Mouse (Mus musculus) erythroblast, embryonic 14.5 days (primary cell): ENCODE data around the gene Aak1. TPM values are rescaled to one million over a fixed set of nuclear protein-coding genes. Genes with fewer than 3 reads are reported as not detected.
"Not testable (repeated sequence)": the region's sequence is repeated elsewhere in the genome, so short reads cannot be mapped to it uniquely, and the experiment has no call there.

Source experiments
- H3K27me3 ChIP-seq: 2 replicates; pipeline ENCODE4 v1.6.1; 2012; ENCODE audit warnings: inconsistent platforms; ENCODE audit not compliant: control insufficient read depth
- H3K36me3 ChIP-seq: 2 replicates; pipeline ENCODE4 v1.6.1; 2012; ENCODE audit warnings: mild to moderate bottlenecking, inconsistent platforms; ENCODE audit not compliant: control insufficient read depth
- H3K4me1 ChIP-seq: 2 replicates; pipeline ENCODE4 v1.6.1; 2012; ENCODE audit warnings: inconsistent platforms; ENCODE audit not compliant: control insufficient read depth
- H3K4me3 ChIP-seq: replicated peaks from 2 replicates; pipeline ENCODE3; 2012; ENCODE audit warnings: moderate library complexity, mild to moderate bottlenecking, inconsistent platforms
- H3K9me3 ChIP-seq: 2 replicates; pipeline ENCODE4 v1.6.1; 2012; ENCODE audit warnings: low read length, inconsistent platforms, mixed read lengths; ENCODE audit not compliant: control insufficient read depth
- GATA1 ChIP-seq: IDR thresholded peaks from 2 replicates; pipeline ENCODE4 v1.6.1; 2012; ENCODE audit warnings: low read length, inconsistent platforms, mixed read lengths
- TAL1 ChIP-seq: IDR thresholded peaks from 3 replicates; pipeline ENCODE4 v1.6.1; 2012; ENCODE audit warnings: low read length, inconsistent platforms, mixed read lengths
- polyA plus RNA-seq: library from polyadenylated mRNA; stranded (reverse); fragments of >175 nt; gene quantifications from 2 replicates; pipeline ENCODE4 v1.2.3, GENCODE M21; 2012

Gene Aak1
- polyA plus RNA-seq, 1 experiment, result 0.71 TPM

- H3K27me3 ChIP-seq, result no peaks in the 10 kb centered on the region
- peaks cover 6% of the 10 kb centered on the region for H3K36me3 ChIP-seq
- no peaks in the 10 kb centered on the region for H3K9me3 ChIP-seq
- H3K4me1 ChIP-seq, result peaks cover 37% of the 10 kb centered on the region
- no peak for TF ChIP-seq GATA1
- TF ChIP-seq TAL1, result no peak
- H3K4me3 ChIP-seq, result peak within 1 kb of the TSS; percentile 78
These were observed 159.6 kb downstream of the Aak1 start, which contains the start of gene Nfu1 for GRCm38 (mm10) chr6:87008887-87009286. TSS of gene Nfu1 (plus strand) at chr6:87009236.

- Histone ChIP-seq H3K9me3 (no peaks in the 10 kb centered on the region), H3K27me3 (no peaks in the 10 kb centered on the region), H3K36me3 (peaks cover 11% of the 10 kb centered on the region), H3K4me3 (peak overlapping the region; percentile 78), H3K4me1 (peaks cover 37% of the 10 kb centered on the region)
- TF ChIP-seq TAL1, result no peak
- TF ChIP-seq GATA1, result no peak
These were observed 160.5 kb downstream of the Aak1 start for GRCm38 (mm10) chr6:87009692-87010328.

- Histone ChIP-seq H3K9me3 (peaks cover 8% of the 10 kb centered on the region), H3K27me3 (no peaks in the 10 kb centered on the region), H3K36me3 (peaks cover 64% of the 10 kb centered on the region), H3K4me3 (no peak overlapping the region), H3K4me1 (peaks cover 10% of the 10 kb centered on the region)
- TF ChIP-seq TAL1 (no peak), GATA1 (no peak)
These were observed 167.6 kb downstream of the Aak1 start for GRCm38 (mm10) chr6:87016916-87017315.

- no peak for TF ChIP-seq TAL1
- TF ChIP-seq GATA1, result no peak
- H3K4me1 ChIP-seq, result no peaks in the 10 kb centered on the region
- H3K27me3 ChIP-seq, result no peaks in the 10 kb centered on the region
- peaks cover 8% of the 10 kb centered on the region for H3K9me3 ChIP-seq
- no peak overlapping the region for H3K4me3 ChIP-seq
- peaks cover 71% of the 10 kb centered on the region for H3K36me3 ChIP-seq
These were observed 169.6 kb downstream of the Aak1 start for GRCm38 (mm10) chr6:87018874-87019273.

GRCm38 (mm10) chr6:87021791-87022190 lies 172.5 kb downstream of the Aak1 start:
- Histone ChIP-seq H3K4me3 (no peak overlapping the region), H3K36me3 (peaks cover 74% of the 10 kb centered on the region), H3K27me3 (no peaks in the 10 kb centered on the region), H3K4me1 (peaks cover under 1% of the 10 kb centered on the region), H3K9me3 (peaks cover 8% of the 10 kb centered on the region)
- TF ChIP-seq GATA1 (no peak), TAL1 (no peak)

GRCm38 (mm10) chr6:87026980-87027379 lies 177.7 kb downstream of the Aak1 start:
- H3K4me1 ChIP-seq, result peaks cover 3% of the 10 kb centered on the region
- no peak overlapping the region for H3K4me3 ChIP-seq
- no peak for TF ChIP-seq GATA1
- no peak for TF ChIP-seq TAL1
- H3K9me3 ChIP-seq, result no peaks in the 10 kb centered on the region
- H3K27me3 ChIP-seq, result no peaks in the 10 kb centered on the region
- H3K36me3 ChIP-seq, result peaks cover 45% of the 10 kb centered on the region

GRCm38 (mm10) chr6:87028881-87029280 lies 179.6 kb downstream of the Aak1 start:
- Histone ChIP-seq H3K4me1 (peaks cover 3% of the 10 kb centered on the region), H3K27me3 (no peaks in the 10 kb centered on the region), H3K36me3 (peaks cover 32% of the 10 kb centered on the region), H3K9me3 (no peaks in the 10 kb centered on the region), H3K4me3 (no peak overlapping the region)
- TF ChIP-seq GATA1 (no peak), TAL1 (no peak)

- H3K4me1 ChIP-seq, H3K27me3 ChIP-seq, H3K4me3 ChIP-seq, H3K9me3 ChIP-seq: not testable (repeated sequence)
- peaks cover 16% of the 10 kb centered on the region for H3K36me3 ChIP-seq
These were observed 182.0 kb downstream of the Aak1 start for GRCm38 (mm10) chr6:87031310-87031709.

GRCm38 (mm10) chr6:87032401-87032800 lies 183.1 kb downstream of the Aak1 start:
- TF ChIP-seq TAL1, result no peak
- TF ChIP-seq GATA1, result no peak
- H3K27me3 ChIP-seq, result no peaks in the 10 kb centered on the region
- no peaks in the 10 kb centered on the region for H3K4me1 ChIP-seq
- H3K9me3 ChIP-seq, result peaks cover 3% of the 10 kb centered on the region
- peaks cover 10% of the 10 kb centered on the region for H3K36me3 ChIP-seq
- no peak overlapping the region for H3K4me3 ChIP-seq

- H3K27me3 ChIP-seq, result no peaks in the 10 kb centered on the region
- H3K4me1 ChIP-seq, result peaks cover 2% of the 10 kb centered on the region; the same call in 1 of the 2 replicates
- TF ChIP-seq GATA1, result no peak
- TF ChIP-seq TAL1, result no peak
- H3K36me3 ChIP-seq, result peaks cover 5% of the 10 kb centered on the region; the same call in 1 of the 2 replicates
- H3K9me3 ChIP-seq, result peaks cover 3% of the 10 kb centered on the region
- no peak overlapping the region for H3K4me3 ChIP-seq
These were observed 185.1 kb downstream of the Aak1 start for GRCm38 (mm10) chr6:87034395-87034794.
